Mouse (Mus musculus): ENCODE measurements around the gene Mvb12b. TPM values are rescaled to one million over a fixed set of nuclear protein-coding genes. Genes with fewer than 3 reads are reported as not detected.

The Mvb12b gene
- total RNA-seq, 1 experiment from 2014 or later, result 6.7 TPM

DNA sequence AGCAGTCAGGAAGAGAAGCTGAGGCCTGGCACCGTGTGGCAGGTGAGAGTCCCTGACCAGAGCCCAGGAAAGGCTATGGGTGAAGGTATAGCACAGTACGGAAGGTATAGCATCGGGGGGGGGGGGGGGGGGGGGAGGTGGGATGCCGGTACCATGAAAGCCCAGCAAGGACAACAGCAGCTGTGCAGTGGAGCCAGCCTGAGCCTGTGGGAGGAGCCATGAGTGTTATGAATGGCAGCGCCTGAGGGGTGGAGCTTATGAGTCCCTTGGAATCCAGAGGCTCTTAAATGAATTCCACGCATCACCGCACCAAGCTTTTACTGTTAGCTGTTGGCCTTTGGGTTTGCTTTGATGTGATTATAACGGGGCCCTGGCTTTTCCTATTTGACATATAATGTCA, 123.3 kb downstream of the Mvb12b start:
- ATAC-seq (replicated peaks; ENCODE audit: insufficient number of reproducible peaks, low FRiP score, low TSS enrichment, poor library complexity, severe bottlenecking), result no peak

DNA sequence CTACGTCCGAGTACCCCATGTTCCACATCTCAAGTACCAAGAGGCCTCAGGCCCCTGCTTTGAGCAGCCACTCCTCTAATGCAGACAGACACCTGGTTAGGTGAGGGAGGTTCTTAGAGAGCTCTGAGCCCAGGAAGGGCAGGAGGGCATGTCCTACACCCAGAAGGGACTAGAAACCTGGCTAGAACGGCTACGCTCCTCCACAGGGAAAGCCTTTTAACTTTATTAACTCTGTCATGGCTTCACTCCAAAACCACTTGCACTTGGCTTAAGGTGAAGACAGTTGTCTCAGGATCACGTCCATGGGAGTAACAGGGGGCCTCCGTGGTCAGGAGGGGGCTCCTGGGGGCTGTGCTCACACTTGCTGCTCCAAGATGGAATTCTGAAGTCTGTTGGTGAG, 125.5 kb downstream of the Mvb12b start:
- no peak for ATAC-seq (replicated peaks; ENCODE audit: insufficient number of reproducible peaks, low FRiP score, low TSS enrichment, poor library complexity, severe bottlenecking)

DNA sequence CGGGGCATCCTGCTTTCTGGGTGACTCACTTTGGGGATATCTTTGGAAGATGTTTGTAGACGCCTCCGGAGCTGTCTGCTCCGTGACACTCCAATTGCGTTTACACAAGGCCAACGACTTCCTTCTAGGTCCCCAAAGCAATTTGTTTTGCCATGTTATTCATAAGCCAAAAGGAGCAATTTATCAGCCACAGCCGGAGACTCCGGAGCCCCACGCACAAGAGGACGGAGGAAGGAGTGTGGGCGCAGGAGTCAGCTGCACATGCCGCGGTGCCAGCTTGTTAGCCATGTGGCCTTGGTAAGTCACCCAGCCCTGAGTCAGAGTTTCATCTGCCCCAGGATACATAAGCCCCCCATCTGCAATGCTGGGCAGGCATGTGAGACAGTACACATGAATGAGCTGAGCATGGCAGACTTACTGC, 127.2 kb downstream of the Mvb12b start:
- ATAC-seq (replicated peaks; ENCODE audit: insufficient number of reproducible peaks, low FRiP score, low TSS enrichment, poor library complexity, severe bottlenecking), result no peak

DNA sequence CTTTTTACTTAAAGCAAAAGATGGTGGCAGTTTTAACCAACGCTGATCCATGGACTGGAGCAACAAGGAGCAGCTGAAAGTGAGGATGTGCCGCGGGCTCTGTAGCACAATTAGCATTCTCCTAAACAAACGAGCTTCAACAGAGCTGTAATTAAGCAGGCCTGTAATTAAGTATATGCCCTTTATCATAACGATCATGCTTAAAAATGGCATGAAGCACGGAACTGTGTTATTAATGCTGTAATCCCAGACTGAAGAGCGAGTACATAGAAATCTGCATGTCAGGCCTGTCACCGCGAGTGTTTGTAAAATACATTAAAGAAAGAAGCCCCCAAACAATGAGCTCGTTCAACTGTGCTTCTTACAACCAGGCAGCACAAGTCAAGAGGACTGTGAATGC, 128.3 kb downstream of the Mvb12b start:
- ATAC-seq (replicated peaks; ENCODE audit: insufficient number of reproducible peaks, low FRiP score, low TSS enrichment, poor library complexity, severe bottlenecking), result no peak

DNA sequence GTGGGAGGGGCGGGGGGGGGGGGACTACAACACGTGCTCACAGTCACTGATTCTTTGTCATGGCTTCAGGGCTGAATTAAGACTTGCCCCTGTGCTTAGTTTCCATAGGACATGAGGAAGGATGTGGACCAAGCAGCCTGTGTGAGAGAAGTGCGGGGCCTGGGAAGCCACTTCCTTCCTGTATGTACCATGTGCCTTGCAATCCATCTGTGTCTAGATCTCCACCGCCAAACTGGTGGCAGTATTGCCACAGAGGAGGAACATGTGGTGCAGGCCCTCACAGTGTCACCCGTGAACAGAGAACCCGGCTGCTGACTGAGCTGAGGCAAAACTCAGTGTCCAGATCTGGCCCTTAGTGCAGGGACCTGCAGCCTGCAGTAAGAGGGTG, 132.1 kb downstream of the Mvb12b start:
- ATAC-seq (replicated peaks; ENCODE audit: insufficient number of reproducible peaks, low FRiP score, low TSS enrichment, poor library complexity, severe bottlenecking), result peak; percentile 67; the same call in 1 of the 2 replicates

DNA sequence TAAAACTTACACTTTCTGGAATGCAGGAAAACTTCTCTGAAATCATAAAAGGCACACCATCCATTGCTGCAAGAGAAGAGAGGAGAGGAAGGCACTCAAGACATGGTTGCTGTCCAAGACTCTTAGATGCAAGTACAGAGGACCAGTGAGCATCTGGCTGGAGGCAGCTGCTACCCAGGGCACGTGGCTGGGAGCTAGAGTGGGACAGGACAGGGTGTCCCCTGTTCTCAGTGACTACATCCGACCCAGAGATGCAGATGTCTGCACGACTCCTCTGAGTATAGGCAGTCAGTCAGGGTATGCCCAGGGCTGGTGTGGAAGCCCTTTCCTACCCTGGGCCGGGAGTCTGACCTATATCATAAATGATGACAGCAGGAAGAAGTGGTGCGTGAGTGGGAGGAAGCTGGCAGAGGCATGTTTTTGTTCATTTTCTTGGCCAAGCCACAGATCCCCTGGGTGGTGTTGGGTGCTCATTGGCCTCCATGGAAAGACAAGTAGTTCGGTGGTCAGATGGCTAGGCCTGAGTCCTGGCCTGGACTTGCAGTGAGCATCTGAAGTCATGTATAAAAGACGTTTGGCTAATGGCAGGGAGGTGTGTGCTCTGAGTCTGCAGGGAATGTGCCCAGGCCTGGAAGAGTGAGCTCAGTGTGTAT, 132.6 kb downstream of the Mvb12b start:
- no peak for ATAC-seq (replicated peaks; ENCODE audit: insufficient number of reproducible peaks, low FRiP score, low TSS enrichment, poor library complexity, severe bottlenecking)

DNA sequence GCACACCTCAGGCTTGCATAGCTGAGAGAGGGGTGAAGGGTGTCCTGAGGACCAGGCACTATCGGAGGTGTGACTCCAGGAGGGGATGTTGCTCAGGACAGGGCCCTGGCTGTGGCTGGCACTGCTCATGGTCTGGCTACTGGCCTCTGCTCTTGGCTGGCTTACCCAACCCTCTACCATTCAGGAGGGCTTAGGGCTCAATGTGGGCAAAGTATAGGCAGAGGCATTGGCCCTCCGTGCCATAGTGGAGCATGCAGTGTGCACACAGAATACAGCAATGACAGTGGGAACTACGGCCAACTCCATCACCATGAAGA, 133.5 kb downstream of the Mvb12b start:
- ATAC-seq (replicated peaks; ENCODE audit: insufficient number of reproducible peaks, low FRiP score, low TSS enrichment, poor library complexity, severe bottlenecking), result no peak

DNA sequence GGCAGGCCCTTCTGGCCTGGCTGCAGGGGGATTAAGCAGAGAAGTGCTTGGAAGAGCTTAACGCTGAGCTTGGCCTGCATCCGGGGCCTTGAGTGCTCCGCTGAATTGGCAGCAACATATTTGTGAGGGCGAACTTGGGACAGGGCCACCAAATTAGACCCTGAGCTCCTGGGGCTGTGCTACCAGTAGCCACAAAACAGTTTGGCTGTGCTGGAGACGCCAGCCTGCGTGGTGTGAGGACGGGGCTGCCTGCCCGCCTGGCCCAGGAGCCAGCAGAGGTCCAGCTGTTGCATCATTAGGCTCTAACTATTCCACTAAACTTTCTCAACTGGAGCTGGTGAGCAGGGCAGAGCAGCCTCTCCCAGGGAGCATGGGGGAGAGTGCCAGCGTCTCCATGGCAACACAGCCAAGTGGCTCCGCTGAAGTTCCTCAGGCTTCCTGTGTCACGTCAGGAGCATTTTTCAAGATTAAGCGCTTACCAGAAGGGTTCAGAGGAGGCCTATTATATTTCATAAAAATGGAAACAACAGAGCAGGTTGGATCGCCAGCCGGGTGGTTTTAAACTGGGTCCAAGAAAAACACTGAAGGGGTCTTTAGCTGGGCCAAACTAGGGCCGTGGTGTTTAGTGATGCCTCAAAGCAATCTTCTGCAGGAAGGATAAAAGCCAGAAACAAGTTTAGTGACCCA, 134.0 kb downstream of the Mvb12b start:
- ATAC-seq (replicated peaks; ENCODE audit: insufficient number of reproducible peaks, low FRiP score, low TSS enrichment, poor library complexity, severe bottlenecking), result no peak

DNA sequence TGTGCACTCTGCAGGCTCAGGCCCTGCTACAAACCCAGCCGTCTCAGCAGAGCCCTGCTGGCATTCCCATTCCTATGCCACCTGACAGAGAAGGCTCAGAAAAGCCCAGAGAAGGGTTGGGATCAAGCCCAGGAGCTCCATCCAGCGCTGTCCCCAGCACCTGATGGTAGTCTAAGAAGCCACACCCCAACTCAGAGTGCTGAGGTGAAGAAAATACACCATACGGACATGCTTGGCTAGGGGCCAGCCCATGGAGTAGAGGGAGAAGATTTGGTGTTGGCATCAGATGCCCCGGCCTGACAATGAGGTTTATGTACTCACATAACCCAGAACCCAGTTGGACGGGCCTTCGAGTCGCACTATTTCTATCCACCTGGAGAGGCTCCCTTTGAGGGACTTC, 137.1 kb downstream of the Mvb12b start:
- no peak for ATAC-seq (replicated peaks; ENCODE audit: insufficient number of reproducible peaks, low FRiP score, low TSS enrichment, poor library complexity, severe bottlenecking)

DNA sequence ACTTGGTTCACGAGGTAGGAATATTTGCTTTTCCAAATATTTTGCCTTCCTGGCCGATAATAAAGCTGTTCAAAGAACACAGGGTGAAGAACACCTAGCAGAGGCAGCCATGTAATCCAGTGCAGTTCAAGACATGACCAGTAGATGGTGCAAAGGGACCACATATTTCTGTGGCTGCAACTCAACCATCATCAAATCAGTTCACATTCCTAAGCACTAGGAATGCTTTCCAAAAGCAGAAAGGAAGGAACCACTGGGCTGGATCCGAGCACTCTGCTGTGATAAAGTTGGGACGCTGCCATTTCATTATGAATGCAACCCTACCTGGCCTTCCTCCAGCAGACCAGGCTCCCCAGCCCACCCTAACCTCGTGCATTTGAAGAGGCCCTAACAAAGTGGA, 141.3 kb downstream of the Mvb12b start:
- 0 out of 2 replicates have a peak, but pooled peaks have one; percentile 40 for ATAC-seq (replicated peaks; ENCODE audit: insufficient number of reproducible peaks, low FRiP score, low TSS enrichment, poor library complexity, severe bottlenecking)

DNA sequence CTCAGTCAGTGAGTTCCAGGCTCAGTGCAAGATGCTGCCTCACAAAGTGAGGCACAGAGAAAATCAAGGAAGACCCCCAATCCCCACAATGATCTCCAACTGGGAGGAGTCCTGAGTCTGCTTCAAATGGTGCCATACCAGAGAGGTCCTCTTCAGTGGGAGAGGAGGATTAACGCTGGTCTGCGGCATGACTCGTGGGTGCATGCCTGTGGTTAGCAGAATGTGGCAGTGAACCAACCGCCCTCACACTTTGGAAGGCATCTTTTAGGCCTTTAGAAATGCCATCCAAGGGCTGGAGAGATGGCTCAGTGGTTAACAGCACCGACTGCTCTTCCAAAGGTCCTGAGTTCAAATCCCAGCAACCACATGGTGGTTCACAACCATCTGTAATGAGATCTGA, 142.0 kb downstream of the Mvb12b start:
- ATAC-seq (replicated peaks; ENCODE audit: insufficient number of reproducible peaks, low FRiP score, low TSS enrichment, poor library complexity, severe bottlenecking), result no peak

DNA sequence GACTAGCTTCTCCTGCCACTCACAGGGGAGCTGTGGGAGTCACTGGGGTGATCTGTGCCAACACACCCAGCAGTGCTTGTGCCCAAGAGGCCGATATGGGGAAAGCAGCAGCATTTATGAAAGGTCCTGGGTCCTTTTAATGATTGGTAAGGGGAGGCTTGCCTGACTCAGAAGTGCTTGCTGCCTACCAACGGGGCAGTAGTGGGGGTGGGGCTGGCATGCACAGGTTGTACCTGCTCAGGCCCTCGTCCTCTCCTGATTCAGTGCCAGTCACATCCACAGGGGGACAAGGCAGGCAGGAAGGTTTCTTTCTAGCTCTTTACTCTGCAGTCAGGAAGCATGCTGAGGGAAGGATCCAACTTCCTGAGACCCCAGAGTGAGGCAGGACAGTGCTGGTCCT, 150.6 kb downstream of the Mvb12b start:
- ATAC-seq (replicated peaks; ENCODE audit: insufficient number of reproducible peaks, low FRiP score, low TSS enrichment, poor library complexity, severe bottlenecking), result no peak

DNA sequence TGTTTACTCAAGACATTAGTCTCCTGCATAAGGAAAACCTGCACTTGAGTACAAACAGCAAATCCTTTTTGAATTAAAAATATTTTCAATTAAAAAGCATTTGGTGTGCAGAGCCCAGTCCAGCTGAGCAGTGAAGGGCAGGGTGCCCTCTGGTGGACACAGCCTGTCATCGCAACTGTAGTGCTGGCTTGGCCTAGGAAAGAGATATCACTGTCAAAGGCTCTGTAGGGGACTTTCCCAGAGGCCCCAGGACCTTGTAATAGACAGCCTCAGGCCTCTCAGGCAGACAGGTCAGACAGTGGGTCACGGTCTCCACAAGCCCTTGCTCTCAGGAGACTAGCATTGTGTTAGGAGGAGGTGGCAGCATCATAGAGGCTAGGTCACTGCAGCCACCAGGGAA, 151.0 kb downstream of the Mvb12b start:
- 0 out of 2 replicates have a peak, but pooled peaks have one; percentile 45 for ATAC-seq (replicated peaks; ENCODE audit: insufficient number of reproducible peaks, low FRiP score, low TSS enrichment, poor library complexity, severe bottlenecking)

DNA sequence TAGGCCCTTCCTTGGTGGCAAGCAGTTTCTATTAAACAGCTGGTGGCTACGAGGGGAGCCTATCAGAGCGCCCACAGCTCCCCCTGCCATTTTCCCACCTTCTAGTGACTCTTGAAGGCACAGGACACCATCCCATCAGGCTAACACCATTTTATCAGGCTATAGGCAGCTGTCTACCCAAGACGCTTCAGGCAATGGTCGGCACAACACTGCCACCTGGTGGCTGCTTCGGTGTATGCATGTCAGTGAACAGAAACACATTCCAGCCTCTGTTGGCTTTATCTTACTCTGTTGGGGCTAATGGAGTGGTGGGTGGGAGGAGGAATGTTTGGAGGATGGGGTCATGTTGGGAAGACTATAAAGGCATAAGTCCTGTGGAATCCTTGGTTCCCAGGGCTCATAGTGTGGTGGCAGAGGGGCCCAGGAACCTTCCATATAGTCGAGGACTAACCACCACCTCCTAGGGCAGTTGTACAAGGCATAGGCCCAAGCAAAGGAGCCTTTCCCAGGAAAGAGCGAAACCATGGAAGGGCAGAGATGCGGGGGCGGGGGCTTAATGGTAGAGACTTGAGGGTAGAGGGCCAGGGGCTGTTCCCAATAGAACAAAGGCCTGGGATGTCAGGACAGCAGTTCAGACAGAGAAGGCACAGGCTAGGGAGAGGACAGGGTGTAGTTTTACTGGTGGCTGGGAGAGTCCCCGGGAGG, 152.8 kb downstream of the Mvb12b start:
- ATAC-seq (replicated peaks; ENCODE audit: insufficient number of reproducible peaks, low FRiP score, low TSS enrichment, poor library complexity, severe bottlenecking), result 0 out of 2 replicates have a peak, but pooled peaks have one; percentile 27

DNA sequence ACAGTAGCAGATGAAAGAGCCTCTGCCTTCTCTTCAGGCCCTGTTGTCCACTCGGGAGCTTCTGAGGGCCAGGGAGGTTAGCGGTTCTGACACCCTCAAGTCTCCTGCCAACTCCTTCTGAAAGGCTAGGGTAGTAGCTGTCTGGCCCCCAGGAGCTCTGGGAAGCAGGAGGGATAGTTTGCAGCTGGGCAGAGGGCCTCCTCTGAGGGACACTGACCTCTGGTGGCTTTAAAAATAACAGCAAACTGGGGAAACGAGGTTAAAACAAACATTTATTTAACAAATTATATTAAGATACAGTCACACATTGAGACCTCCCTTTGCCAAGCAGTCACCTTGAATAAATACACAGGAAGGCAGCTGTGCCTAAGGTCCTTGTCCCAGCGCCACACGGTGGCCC, 158.0 kb downstream of the Mvb12b start:
- ATAC-seq (replicated peaks; ENCODE audit: insufficient number of reproducible peaks, low FRiP score, low TSS enrichment, poor library complexity, severe bottlenecking), result no peak

DNA sequence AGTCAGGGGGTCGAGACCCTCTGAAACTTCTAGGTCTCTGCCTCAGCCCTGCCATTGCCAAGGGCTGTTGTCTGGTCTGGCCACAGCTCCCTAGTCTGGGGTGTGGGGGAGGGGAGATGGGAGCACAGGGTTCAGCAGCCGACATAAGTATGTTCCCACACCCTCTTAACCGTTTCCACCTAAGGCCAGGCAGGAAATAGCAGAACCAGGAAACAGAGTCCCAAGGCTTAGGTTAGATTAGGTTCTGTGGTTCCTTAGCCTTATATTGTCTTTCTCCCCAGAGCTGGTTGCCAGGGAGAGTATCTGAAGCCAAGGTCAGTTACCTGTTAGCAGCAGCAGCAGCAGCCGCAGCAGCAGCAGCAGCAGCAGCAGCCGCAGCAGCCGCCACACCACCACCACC, 160.5 kb downstream of the Mvb12b start:
- ATAC-seq (replicated peaks; ENCODE audit: insufficient number of reproducible peaks, low FRiP score, low TSS enrichment, poor library complexity, severe bottlenecking), result no peak

DNA sequence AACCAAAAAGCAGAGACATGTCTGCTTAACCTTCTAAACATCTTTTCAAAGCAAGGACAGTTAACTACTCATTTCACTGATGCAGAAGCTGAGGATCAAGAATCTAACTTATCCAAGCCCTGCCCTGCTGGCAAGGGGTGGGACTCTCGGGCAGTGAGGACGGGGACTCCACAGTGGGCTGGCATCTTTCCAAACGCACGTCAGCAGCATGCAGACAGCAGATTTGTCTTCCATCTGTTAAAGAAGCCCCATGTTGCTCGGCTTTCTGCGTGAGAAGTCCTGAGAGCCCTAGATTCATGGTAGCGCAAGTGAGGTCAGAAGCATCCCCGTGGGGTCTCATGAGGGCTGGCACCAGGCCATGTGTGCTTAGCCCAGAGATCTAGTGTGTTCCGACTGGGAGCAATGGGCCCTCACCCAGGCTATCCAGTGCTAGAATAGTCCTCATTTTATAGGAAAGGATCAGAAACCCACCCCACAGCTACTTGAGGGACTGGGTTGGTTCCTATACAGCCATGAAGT, 167.3 kb downstream of the Mvb12b start:
- no peak for ATAC-seq (replicated peaks; ENCODE audit: insufficient number of reproducible peaks, low FRiP score, low TSS enrichment, poor library complexity, severe bottlenecking)

DNA sequence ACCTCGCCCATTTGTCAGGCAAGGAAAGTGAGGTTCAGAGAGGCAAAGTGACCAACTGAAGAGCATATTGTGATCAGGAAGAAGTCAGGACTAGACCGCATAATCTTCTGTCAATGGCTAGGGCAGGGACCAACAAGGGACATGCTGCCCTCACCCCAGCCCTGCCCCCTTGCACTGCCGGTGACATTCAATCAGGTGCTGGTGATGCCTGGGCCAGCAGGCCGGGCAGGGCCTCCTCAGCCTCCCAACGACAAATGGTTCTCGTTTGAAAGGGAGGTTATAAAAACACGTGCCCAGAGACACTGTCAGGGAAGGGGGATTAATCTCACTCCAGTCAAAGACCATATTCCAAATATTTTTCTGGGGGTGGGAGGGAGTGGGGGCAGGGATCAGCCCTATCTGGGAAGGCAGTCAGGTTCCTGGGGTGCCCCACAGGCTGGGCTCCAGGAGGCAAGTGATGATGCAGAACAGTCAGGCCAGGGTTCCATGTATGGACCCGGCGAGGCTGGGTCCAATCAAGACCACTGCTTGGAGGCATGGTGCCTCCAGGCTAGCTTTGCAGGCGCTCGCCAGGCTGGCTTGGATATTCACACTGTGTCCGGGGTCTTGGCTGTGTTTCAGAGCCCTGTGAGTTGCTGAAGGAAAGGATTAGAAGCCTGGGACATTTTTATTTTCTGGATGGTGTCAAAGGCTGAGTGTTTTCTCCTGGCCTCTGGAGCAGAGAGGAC, 168.2 kb downstream of the Mvb12b start:
- ATAC-seq (replicated peaks; ENCODE audit: insufficient number of reproducible peaks, low FRiP score, low TSS enrichment, poor library complexity, severe bottlenecking), result no peak

DNA sequence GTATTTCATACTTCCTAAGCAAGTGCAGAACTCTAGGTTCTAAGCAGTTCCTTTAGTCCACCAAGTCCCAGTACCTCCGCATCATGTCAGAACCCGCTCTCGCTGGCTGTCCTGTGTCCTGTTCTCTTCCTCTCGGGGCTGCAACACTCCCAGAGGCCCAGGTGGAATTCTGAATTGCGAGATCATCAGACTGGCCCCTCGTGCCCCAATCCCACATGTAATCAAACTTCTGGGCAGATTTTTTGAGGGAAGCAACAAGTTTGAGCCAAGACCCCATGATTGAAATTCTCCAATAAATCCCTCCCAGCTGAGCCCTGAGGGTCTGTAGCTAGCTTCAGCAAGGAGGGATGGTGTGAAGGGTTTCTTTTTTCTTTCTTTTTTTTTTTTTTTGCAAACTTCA, 169.2 kb downstream of the Mvb12b start:
- ATAC-seq (replicated peaks; ENCODE audit: insufficient number of reproducible peaks, low FRiP score, low TSS enrichment, poor library complexity, severe bottlenecking), result no peak

Measured in monocyte, adult 5-6 weeks (primary cell).